Mouse (Mus musculus) cortical plate, adult 2 months (tissue): ENCODE measurements around the gene Pycr2. TPM values are rescaled to one million over a fixed set of nuclear protein-coding genes. Genes with fewer than 3 reads are reported as not detected.
"Not testable (repeated sequence)": the region's sequence is repeated elsewhere in the genome, so short reads cannot be mapped to it uniquely, and the experiment has no call there.

Experiments used
- H3K27ac ChIP-seq: fragments of 200-500 bp; 2 replicates; pipeline ENCODE4 v1.5.1; 2012; ENCODE audit warnings: low read length, control low read depth, inconsistent platforms; ENCODE audit not compliant: insufficient read depth
- H3K4me1 ChIP-seq: fragments of 200-500 bp; 2 replicates; pipeline ENCODE4 v1.6.1; 2011; ENCODE audit warnings: low read length; ENCODE audit not compliant: control insufficient read depth, insufficient read depth
- H3K4me3 ChIP-seq: fragments of 200-500 bp; 2 replicates; pipeline ENCODE4 v1.5.1; 2011; ENCODE audit warnings: mild to moderate bottlenecking, low read length, control low read depth; ENCODE audit not compliant: insufficient read depth
- CTCF ChIP-seq: fragments of 200-500 bp; IDR thresholded peaks from 2 replicates; pipeline ENCODE4 v1.5.1; 2011; ENCODE audit warnings: mild to moderate bottlenecking, control low read depth, low read length; ENCODE audit not compliant: insufficient read depth; ENCODE audit errors: extremely low read depth
- POLR2A ChIP-seq: fragments of 200-500 bp; IDR thresholded peaks from 2 replicates; pipeline ENCODE4 v1.6.1; 2011; ENCODE audit warnings: mild to moderate bottlenecking, low read length, control low read depth; ENCODE audit not compliant: insufficient read depth; ENCODE audit errors: extremely low read depth
- polyA plus RNA-seq: library from polyadenylated mRNA; depleted of rRNA; stranded (reverse); fragments of >200 nt; gene quantifications from 2 replicates; pipeline ENCODE4 v1.2.3, GENCODE M21; 2012

Pycr2 gene
- polyA plus RNA-seq, 1 experiment = 38.0 TPM

DNA sequence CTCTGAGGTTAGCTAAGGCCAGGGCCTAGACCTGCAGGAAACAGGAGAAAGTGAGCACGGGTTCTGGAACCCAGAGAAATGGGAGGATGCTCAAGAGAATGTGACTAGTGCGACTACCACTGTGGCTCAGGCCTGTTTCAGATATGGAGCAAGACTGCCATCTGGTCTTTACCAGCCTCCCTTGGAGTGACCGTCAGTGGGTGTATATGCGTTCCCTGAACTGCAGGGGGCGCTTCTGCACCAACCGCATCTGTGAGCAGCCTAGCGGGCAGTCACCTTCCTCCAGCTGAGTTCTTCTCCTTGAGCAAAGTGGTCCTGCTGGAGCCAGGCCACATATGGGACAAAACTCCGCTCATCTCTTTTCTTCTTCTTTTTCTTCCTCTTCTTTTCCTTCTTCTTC, 15.6 kb downstream of the Pycr2 start:
- TF ChIP-seq CTCF = no peak
- TF ChIP-seq POLR2A = no peak
- no peak overlapping the region for H3K27ac ChIP-seq
- H3K4me1 ChIP-seq = no peaks in the 10 kb centered on the region
- no peak overlapping the region for H3K4me3 ChIP-seq

- Histone ChIP-seq H3K4me1 (no peaks in the 10 kb centered on the region), H3K27ac (no peak overlapping the region), H3K4me3 (no peak overlapping the region)
- TF ChIP-seq POLR2A (no peak), CTCF (no peak)
Measured at GRCm38 (mm10) chr1:180922273-180923048, 18.4 kb downstream of the Pycr2 start.

DNA sequence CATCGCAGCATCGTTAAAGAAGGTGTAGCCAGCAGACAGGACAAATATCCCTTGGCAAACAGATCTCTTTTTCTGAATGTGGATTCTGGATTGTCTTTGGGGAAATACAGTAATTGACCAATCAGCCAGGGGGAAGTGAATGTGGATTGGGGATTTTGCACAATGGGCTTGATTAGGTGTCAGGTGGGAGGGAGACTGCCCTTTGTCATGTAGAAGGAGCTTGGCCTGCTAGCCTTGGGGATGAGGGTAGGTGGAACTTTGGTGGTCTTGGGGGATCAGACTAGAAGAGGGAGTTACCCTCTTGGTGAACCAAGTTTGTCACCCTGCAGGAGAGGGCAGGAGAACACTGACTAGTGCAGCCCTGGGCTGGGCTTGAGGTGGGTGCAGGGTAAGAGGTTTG, 20.6 kb downstream of the Pycr2 start:
- TF ChIP-seq CTCF (no peak), POLR2A (no peak)
- Histone ChIP-seq H3K4me3 (no peak overlapping the region), H3K4me1 (no peaks in the 10 kb centered on the region), H3K27ac (no peak overlapping the region)

GRCm38 (mm10) chr1:180926286-180926685, 22.2 kb downstream of the Pycr2 start:
- Histone ChIP-seq H3K27ac (no peak overlapping the region), H3K4me3 (no peak overlapping the region), H3K4me1 (no peaks in the 10 kb centered on the region)
- TF ChIP-seq CTCF (no peak), POLR2A (no peak)

DNA sequence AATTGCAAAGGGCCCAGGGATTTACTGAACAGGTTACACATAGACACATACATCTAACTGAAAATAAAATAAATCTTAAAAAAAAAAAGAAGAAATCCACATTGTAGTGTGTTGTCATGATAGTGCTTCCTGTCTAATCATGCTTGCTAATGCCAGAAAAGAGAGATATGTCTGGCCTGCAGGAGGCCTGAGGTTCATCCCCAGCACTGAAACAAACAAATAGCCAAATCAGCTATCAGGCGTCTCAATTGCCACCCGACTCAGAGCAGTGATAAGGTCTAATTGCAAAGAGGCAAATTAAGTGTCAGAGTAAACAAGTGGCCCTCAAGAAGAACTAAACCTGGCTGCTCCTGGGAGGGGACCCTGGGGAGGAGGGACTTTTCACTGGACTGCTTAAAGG, 25.5 kb downstream of the Pycr2 start:
- Histone ChIP-seq H3K4me1 (no peaks in the 10 kb centered on the region), H3K27ac (no peak overlapping the region), H3K4me3 (no peak overlapping the region)
- no peak for TF ChIP-seq CTCF
- no peak for TF ChIP-seq POLR2A

- no peak for TF ChIP-seq CTCF
- TF ChIP-seq POLR2A = no peak
- no peak overlapping the region for H3K27ac ChIP-seq
Measured at GRCm38 (mm10) chr1:180931106-180931505, 27.0 kb downstream of the Pycr2 start.

GRCm38 (mm10) chr1:180933659-180934058, 29.6 kb downstream of the Pycr2 start:
- Histone ChIP-seq H3K4me3 (no peak overlapping the region), H3K4me1 (no peaks in the 10 kb centered on the region; the same call in 1 of the 2 replicates), H3K27ac (no peak overlapping the region)
- no peak for TF ChIP-seq POLR2A
- no peak for TF ChIP-seq CTCF

More at GRCm38 (mm10) chr1:180931106-180931505, 27.0 kb downstream of the Pycr2 start:
- no peak overlapping the region for H3K4me3 ChIP-seq
- H3K4me1 ChIP-seq = no peaks in the 10 kb centered on the region; the same call in 1 of the 2 replicates

DNA sequence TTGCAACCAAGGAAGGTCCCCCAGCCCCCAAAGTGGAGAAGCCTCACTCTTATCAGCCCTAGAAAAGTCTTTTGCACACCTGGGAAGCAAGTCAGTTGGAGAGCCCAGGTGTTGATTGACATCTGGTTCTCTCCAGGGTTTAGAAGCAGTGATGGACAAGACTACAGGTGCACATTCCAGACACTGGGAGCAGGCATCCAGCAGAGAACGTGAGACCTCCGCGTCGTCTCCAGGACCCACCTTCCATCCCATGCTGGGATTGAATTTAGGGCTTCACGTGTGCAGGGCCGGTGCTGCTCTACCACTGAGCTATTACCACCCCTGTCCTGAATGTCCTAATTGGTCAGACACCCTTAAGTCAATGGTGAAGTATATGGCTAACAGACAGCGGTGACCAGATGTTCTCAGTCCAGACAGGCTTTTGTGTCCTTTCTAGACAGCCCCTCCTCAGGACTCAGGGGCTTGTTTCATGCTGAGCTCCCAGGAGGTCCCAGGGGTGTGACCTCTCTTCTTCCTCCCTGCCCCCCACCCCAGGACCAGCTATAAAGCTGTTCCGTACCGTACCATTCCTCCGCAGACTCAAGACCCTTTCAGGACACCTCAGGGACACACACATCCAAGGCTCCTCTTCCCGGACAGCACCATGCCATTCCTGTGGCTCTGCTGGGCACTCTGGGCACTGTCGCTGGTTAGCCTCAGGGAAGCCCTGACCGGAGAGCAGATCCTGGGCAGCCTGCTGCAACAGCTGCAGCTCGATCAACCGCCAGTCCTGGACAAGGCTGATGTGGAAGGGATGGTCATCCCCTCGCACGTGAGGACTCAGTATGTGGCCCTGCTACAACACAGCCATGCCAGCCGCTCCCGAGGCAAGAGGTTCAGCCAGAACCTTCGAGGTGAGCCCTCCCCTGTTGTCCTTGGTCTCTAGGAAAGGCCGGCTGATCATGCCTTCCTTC, 30.6 kb downstream of the Pycr2 start, which contains the start of gene Lefty1:
Lefty1 (plus strand) TSS at position 556 of the 953 bp plus-strand sequence.
- Histone ChIP-seq H3K27ac (no peak within 1 kb of the TSS), H3K4me1 (no peaks in the 10 kb centered on the region; the same call in 1 of the 2 replicates), H3K4me3 (no peak within 1 kb of the TSS)
- TF ChIP-seq CTCF = no peak
- TF ChIP-seq POLR2A = no peak

DNA sequence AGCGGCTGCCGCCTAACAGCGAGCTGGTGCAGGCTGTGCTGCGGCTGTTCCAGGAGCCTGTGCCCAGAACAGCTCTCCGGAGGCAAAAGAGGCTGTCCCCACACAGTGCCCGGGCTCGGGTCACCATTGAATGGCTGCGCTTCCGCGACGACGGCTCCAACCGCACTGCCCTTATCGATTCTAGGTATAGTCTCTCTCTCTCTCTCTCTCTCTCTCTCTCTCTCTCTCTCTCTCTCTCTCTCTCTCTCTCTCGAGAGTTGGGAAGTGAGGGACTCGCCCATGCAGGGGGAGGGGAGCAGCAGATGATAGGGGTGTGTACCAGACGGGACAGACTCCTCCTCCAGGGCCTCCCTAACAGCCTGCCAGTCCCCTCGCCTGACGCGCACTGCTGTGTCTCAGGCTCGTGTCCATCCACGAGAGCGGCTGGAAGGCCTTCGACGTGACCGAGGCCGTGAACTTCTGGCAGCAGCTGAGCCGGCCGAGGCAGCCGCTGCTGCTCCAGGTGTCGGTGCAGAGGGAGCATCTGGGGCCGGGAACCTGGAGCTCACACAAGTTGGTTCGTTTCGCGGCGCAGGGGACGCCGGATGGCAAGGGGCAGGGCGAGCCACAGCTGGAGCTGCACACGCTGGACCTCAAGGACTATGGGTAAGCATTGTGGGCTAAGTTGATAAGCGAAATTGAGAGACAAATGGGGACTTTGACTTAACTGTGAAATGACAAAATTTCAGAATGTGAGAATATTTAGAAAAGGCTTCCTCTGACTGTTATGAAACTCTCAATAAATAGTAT, 32.7 kb downstream of the Pycr2 start:
- H3K4me1 ChIP-seq, H3K27ac ChIP-seq, H3K4me3 ChIP-seq: not testable (repeated sequence)

GRCm38 (mm10) chr1:180937631-180938030, 33.5 kb downstream of the Pycr2 start:
- H3K27ac ChIP-seq, H3K4me3 ChIP-seq, H3K4me1 ChIP-seq: not testable (repeated sequence)

- H3K4me1 ChIP-seq, H3K27ac ChIP-seq, H3K4me3 ChIP-seq: not testable (repeated sequence)
Measured at GRCm38 (mm10) chr1:180938781-180939180, 34.7 kb downstream of the Pycr2 start.
